Mouse (Mus musculus): Measurements from ENCODE around the gene Kcnj6. TPM values are rescaled to one million over a fixed set of nuclear protein-coding genes. Genes with fewer than 3 reads are reported as not detected.

The Kcnj6 gene
- total RNA-seq, 2 experiments from 2014 or later = not detected

DNA sequence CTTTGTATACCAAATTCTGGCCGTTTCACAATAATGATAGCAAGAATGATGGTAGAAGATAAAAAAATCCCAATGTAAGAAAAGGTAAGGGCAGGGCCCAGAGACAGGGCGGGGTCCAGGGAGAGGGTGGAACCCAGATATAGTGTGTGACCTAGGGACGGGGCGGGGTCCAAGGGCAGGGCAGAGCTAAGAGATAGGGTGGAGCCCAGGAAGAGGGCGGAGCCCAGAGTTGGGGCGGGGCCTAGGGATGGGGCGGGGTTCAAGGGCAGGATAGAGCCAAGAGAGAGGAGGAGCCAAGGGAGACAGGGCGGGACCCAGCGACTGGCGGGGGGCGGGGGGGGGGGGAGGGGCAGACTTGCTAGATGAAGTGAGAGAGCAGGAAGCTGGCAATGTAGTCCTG, 236.8 kb downstream of the Kcnj6 start:
- no peak for DNase-seq

DNA sequence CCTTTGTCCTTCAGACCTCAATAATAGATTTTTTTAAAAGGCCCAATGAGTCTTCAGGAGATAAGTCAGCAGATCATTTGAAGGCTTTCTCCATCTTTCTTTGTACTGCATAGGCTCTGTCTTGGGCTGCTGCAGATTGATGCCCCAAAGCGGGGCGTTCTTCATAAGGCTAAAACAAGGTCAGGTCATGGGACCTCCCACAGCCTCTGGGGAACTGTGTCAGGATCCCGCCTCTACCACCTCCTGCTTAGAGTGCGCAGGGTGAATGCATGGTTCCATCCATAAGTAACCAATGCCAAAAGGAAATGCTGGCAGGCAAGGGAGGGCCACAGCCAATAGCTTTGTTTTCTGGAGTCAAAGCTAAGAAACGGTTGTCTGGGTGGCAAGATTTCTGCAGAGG, 237.7 kb downstream of the Kcnj6 start:
- DNase-seq = no peak

DNA sequence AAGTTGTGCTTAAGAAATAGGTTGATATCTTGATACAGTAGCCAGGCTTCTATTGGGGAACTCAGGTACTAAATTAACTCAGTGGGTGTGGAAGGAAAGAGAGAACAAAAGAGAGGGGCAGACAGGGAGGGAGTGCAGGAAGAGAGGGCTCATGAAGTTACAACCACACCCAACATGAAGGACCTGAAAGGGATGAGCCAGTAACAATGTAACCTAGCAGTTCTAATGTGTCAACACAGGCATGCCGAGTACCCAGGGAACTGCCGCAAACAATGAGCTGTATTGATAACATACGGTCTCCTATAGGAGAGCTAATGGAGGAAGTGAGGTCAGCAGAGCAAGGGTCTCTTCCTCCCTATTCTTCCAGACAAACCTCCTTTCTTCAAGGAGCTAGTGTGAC, 238.9 kb downstream of the Kcnj6 start:
- no peak for DNase-seq

DNA sequence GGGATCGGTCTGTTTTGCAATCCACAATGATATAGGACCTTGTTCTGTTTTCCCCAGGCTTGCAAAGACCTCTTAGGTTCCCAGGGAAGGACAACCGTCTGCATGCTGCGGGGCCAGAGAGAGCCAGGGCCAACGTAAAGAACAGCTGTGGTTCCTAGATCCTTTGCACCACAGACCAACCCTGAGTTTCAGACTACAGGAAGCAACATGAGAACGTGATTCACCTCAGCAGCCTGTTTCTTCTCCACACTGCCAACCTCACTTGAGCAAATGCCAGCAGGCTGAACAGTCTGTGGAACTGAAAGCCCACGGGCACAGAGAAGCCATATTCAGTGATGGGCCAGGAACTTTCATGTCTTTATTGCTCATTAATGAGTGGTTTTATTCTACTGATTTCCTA, 241.1 kb downstream of the Kcnj6 start:
- no peak for DNase-seq

DNA sequence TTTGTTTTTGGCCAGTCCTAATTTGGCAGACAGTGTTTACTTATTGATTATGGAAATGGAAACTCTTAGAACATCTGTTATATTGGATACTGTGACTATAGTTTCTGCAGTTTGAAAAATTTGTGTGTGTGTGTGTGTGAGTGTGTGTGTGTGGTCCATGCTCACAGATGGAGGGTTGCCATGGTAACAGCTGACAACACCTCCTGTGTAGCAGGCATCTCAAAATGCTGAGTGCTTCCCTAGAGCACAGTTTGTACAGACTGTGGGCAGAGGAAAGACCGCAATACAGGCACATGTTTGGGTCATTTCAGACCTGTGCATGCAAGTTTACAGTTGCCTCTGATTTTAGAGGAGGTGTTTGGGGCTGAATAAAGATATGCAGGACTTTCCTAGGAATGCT, 244.0 kb downstream of the Kcnj6 start:
- DNase-seq = no peak

DNA sequence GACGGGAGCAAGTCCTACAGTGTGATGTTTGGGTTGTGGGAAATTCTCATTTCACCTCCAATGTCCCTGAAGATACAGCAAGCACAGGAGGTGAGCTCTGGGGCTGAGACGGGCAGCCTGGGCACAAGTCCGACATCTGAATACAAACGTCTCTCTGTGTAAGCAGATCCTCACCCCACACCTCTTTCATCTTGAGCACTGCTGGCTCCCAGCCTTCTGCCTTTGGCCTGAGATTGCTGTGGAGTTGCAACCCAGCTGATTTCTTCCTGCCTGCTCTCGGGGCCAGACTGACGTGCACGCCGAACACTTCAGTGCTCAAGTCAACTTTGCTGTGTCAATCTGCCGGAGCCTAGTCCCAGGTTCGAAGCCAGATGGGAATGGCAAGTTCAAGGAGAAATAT, 244.7 kb downstream of the Kcnj6 start:
- peak; percentile 20 for DNase-seq

DNA sequence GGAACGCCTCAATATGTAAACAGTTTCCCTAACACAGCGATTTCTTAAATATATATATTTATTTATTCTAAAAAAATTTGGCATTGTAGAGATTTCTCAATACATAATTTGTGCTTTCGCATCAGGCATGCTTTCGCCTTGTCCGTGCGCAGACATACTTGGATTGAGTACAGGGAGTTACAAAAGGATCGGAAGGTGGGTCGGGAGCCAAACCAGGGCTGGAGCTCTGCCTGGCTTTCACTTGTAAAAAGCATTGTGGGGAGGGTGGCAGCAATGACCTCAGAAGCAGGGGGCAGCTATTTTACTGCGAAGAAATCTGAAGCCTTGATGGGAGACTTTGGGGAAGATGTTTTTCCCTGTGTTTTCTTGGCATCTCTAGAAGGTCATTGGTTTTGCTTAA, 252.5 kb downstream of the Kcnj6 start:
- DNase-seq = peak; percentile 71

DNA sequence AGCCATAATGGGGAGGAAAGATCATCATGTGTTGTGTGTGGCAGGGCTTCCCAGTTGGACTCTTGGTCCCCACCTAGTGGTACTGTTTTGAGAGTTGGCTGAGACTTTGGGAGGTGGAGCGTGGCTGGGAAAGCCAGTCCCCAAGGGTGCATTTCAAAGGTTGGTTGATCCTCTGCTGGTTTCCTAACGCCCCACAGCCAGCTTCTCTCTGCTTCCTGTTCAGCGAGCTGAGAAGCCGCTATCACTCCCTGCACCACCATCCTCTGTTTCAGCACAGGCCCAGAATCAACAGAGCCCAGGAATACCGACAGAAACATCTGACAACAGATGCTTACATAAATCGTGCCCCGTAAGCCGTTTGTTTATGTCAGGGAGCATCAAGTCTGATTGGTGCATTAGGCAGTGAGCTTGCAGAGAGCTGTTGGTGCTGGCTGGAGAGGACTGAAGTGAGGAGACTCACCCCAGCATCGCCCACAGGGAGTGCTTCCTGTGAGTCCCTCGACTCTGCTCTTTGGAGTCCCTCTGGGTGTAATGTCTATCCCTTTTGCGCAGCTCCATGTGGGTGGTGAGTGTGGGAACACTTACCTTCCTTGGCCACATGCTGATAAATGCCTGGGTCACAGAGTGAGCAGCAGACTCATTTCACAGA, 253.5 kb downstream of the Kcnj6 start:
- DNase-seq = peak; percentile 69

DNA sequence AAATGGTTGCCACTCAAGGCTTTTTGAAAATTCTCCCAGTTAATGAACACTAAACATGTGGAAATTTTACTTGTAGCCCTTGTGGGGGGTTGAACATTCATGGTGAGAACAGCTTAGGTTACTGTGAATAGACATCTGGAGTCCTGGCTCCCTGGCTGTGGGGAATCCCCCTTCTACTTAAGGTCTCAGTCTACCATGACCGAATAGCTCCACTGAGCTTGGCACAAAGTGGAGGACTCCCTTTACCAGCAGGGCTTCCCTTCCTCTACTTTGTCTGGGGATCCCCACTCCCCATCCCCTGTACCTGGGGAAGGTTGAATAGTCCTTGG, 260.2 kb downstream of the Kcnj6 start:
- DNase-seq = no peak

DNA sequence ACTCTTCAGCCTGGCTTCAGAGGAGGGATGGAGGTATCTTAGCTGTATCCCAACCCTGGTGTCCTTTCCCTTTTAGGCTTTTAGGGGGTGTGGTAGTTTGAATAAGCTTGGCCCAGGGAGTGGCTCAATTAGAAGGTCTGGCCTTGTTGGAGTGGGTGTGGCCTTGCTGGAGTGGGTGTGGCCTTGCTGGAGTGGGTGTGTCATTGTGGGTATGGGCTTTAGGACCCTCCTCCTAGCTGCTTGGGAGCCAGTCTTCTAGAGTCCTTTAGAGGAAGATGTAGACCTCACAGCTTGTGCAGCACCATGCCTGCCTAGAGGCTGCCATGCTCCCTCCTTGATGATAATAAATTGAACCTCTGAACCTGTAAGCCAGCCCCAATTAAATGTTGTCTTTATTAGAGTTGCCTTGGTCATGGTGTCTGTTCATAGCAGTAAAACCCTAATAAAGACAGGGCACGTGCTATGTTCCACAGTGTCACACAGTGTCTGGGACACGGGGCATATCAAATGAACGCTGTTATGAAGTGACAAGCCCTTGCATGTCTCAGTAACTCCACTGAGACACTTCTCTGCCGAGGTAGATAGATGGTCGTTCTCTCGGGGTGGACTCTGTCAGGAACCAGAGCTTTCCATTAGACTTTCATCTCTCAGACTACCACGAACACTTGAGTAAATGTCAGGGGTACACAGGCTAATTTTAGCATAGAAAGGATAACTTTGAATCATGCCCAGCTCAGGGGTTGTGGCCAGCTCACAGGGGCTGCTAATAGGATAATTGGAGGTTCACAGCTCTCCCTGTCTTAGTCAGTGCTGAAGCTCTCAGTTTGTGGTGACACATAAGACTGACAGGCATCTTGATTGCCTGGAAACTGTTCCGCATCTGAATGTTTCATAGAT, 260.8 kb downstream of the Kcnj6 start:
- DNase-seq = no peak

DNA sequence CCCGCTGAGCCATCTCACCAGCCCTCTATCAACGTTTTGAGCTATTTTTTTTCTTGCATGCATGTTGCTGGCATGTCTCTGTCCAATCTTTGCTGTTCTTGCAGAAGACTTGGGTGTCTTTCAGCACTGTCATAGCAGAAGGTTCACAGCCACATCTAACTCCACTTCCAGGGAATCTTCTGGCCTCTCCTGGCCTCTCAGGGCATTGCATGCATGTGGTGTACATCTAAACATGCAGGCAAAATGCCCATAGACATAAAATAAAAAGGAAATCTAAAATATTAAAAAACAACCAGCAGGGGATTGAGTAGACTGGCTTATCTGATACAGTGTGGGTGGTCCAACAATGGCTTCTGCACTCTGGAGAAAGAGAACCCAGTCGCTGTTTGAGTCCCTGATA, 262.0 kb downstream of the Kcnj6 start:
- no peak for DNase-seq

DNA sequence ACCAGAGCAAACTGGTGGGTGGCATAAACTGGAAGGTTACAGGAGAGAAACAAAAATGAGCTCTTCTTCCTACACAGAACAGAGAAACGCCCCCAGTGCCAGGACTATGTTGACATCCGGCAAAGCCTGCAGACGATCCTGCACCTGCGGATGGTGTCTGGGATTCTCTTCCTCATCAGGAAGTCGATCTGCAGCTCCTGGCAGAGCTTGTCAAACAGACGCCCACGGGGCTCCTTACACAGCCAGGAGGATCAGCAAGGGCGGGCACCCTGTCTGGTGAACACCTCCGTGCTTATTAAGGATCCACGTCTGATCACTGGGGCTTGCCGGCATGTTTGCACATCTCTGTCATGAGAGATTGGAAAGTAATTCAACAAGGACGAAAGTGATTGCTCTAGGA, 266.5 kb downstream of the Kcnj6 start:
- DNase-seq = no peak

DNA sequence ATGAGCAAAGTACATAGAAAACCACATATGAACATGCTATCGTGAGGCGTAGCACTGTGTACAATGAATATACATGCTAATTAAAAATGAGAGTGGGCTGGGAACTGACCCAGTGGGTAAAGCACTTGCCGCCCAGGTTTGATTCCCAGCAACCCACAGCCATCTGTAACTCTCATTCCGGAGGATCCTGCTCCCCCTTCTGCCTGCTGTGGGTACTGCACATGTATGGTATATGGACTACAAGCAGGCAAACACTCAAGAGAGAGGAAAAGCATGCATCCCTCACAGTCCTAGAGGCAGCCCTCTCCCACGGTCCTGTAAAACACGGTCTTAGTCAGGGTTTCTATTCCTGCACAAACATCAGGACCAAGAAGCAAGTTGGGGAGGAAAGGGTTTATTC, 268.3 kb downstream of the Kcnj6 start:
- DNase-seq = no peak

DNA sequence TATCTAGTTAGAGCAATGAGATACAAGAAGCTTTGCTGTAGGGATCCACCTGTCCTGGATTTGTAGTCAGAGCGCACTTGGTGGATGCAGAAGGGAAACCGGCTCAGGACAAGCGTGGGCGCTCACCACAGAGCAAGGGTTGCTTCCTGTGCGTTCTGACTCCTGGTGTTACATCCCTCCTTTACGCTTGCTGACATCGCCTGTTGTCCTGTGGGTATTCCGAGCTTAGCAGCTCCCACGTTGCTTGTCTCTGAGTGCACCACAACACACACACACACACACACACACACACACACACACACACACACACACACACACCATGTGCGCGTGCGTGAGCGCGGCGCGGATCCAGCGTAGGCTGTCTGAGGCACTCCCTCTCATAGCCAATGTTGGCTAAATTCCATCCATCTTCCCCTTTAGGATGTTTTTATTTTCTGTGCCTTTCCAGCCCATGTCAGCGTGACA, 272.7 kb downstream of the Kcnj6 start:
- DNase-seq = peak; percentile 49

DNA sequence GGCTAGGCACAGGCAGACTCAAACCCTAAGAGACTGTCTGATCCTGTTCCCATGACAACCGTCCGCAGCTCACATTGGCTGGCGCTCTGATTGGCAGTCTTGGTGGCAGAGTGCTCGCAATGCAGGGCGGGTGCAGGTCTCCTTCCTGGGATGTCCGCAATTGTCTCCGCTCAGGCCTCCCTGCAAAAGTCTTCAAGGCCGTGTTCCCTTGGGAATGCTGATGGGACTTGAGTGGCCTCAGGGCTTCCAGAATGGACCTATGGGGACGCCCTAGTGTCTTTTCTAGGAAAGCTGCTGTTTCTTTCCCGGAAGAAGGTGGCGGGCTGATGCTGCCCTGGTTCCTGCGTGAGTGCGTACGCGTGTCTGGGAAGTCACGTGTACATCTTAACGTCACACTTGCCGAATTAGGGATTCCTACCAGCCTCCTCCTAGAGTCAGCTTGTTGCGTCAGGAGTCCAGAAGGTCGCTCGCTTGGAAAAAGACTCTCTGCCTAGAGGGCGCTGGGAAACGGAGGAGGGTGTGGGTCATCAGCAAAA, 273.4 kb downstream of the Kcnj6 start:
- peak; percentile 83 for DNase-seq

DNA sequence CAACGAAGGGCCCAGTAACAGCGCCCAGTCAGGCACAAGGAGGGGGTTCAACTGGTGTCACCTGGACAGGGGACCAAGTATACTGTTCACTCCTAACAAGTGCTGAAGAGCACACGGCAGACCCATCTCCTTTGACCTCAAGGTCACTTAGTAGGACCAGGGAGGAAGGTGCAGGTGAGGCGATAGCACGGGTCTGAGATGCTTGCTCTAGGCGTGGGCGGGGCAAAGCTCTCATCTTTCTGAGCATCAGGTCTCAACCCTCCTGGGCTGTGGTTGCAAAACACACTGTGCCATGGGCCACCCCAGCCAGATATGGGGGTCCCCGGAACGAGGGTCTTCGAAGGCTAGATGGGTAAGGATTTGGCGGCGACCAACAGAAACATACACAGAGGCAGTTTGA, 274.6 kb downstream of the Kcnj6 start:
- peak; percentile 44 for DNase-seq

DNA sequence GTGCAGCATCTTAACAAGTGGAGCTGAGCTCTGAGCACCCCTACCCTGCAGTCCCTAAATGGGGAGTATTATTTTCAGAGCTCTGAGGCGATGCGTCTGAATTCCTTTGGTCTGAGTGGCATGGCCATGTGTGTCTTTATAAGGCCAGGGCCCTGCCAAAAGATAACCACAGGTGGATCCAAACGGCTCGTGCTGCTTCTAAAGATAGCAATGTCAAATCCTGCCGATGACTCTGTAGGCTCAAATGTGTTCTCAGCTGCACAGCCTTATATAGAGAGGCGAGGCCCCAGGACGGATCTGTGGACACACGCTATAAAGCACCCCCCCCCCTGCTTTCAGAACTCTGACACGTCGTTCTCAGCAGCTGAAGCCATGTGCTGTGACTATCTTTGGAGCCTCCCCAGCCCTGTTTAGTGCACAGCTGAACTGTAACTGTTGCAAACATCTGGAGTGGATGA, 275.9 kb downstream of the Kcnj6 start:
- peak; percentile 75 for DNase-seq

DNA sequence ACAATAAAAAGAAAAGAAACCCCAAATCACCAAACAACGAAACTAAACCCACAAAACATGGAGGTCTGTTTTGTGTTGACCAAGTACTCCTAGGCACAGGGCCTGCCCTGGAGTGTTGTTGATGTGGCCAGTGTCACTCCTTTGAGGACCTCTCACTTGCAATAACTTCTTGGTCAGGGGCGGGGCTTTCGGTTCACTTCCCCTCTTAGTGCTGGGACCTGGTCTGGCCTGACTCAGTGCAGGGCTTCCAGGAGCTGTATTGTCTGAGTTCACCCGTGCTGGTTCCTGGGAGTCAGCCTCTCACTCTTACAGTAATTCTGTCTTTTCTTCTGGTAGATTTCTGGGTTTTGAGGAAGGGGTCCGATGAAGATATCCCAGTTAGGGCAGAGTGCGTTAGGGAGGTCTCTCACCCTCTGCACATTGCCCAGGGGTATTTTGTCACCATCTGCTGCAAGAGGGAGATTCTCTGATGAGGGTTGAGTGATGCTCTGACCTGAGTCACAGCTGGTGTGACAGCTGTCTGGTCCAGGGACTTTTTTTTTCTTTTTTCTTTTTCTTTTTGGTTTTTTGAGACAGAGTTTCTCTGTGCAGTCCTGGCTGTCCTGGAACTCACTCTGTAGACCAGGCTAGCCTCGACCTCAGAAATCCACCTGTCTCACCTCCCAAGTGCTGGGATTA, 276.9 kb downstream of the Kcnj6 start:
- DNase-seq = peak; percentile 42

DNA sequence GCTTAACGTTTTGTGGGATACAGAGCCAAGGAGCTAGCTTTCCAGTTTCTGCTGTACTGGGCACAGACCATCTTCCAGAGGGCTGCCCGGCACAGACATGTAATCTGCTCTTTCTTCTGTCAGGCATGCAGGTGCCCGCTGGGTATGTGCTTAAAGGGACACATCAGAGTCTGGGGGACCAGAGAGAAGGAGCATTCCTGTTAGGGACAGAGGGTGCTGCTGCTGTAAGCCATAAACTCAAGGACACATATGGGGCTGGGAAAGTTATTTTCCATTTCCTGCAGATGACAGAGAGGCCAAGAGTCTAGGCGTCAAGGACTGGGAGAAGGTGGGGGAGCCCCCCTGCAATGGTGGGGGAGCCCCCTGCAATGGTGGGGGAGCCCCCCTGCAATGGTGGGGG, 278.0 kb downstream of the Kcnj6 start:
- DNase-seq = no peak

DNA sequence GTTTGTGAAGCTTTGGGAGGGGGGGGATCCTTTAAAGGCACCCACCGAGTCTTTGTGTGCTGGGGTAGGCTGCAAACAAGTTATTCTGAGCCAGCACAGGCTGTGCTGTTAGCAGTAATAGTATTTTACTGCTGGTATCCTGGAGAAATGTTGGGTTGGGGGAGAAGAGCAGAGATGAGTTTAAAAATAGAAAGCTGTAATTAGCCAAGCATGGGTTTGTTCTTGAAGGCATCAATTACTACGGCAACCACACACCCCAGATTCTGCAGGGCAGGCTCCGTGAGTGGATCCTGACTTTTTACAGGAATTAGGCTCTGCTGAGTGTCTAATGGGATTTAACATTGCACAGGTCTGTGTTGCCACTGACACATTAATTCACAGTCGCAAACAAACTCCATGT, 278.6 kb downstream of the Kcnj6 start:
- DNase-seq = no peak

DNA sequence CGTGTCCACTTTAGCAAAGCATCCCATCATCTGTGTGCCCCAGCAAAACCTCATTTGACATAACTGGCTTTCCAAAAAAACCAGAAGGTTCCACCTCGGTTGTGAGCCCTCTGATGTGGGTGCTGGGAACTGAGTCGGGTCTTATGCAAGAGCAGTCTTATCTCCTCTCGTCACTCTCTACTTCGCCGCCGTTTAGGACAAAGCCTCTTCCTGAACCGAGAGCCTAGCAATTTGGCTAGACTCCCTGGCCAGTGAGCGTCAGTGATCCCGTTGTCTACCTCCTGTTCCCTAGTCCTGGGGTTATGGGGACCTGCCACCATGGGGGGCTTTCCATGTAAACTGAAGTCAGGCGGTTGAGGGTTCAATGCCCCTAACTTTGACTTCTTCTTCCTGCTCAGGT, 280.4 kb downstream of the Kcnj6 start:
- DNase-seq = no peak

DNA sequence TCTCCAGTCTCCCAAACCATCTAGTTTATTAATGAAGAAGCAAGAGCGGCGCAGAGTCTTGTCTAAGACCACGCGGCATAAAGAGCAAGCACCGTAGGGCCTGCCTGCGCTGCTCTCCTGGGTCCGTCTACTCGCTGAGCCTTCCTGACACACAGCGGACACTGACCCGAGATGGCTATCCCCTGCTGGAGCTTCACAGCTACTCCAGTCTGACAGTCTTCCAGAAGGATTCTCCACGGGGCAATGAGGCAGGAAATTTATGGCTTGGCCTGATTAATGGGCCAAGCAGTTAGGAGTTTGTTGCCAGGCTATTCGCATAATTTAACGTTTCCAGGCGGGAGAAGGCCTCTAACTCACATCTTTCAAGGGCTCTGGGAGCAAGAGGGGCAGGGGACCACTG, 283.0 kb downstream of the Kcnj6 start:
- no peak for DNase-seq

DNA sequence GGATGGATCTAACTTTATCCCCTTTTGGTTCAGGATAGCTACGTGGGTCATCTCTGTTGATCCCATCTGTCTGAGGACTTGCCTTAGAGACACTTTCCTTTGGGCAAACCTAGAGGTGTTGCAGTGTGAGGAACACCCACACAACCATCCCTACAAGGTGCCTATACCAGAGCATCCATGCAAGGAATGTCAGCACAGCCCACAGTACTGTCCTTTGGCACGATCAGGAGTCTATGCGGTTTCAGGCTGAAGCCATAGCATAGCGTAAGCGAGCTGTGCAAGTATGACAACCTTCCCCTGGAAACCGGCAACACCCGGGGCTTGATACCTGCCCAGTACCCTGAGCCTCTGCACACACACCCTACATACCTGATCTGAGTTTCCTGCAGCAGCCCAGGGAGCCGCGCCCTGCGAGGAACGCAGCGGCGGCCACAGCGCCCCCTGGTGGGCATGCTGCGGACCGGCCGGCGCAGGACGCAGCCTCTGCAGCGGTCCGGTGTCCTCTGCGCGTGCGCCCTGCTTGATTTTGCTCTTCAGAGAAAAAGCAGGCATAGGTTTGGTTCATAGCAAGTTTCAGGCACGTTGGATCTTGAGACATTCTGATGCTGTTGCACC, 283.9 kb downstream of the Kcnj6 start:
- DNase-seq = peak; percentile 90

All from heart, postnatal 4 days (tissue).